Mouse (Mus musculus) lung, postnatal 14 days (tissue): ENCODE data around the gene C1s1.
"Not testable (repeated sequence)": the region's sequence is repeated elsewhere in the genome, so short reads cannot be mapped to it uniquely, and the experiment has no call there.

Experiments
- DNase-seq: peaks from one replicate; pipeline ENCODE4 v3.0.0; 2021

The C1s1 gene

DNA sequence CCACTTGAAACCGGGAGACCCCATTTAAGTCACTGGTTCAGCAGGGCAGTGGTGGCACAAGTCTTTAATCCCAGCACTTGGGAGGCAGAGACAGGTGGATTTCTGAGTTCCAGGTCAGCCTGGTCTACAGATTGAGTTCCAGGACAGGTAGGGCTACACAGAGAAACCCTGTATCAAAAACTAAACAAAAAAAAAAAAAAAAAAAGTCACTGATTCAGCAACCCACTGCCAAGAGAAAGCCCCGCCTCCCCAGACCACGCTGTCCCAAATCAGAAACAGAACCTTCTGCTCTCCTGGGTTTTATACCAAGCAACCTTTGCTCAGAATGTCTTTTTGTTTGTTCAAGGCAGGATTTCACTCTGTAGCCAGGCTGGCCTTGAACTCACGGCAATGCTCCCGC, 33.0 kb downstream of the C1s1 start:
- not testable (repeated sequence) for DNase-seq

DNA sequence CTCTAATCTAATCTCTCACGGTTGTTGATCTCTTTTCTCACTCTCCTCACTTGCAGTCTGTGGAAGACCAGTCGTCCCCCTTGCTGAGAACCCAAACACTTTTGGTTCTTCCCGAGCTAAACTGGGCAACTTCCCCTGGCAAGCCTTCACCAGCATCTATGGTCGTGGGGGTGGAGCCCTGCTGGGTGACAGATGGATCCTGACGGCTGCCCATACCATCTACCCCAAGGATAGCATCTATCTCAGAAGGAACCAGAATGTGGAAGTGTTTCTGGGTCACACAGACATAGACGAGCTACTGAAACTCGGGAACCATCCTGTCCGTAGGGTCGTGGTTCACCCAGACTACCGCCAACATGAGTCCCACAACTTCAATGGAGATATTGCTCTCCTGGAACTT, 33.9 kb downstream of the C1s1 start:
- DNase-seq = no peak

DNA sequence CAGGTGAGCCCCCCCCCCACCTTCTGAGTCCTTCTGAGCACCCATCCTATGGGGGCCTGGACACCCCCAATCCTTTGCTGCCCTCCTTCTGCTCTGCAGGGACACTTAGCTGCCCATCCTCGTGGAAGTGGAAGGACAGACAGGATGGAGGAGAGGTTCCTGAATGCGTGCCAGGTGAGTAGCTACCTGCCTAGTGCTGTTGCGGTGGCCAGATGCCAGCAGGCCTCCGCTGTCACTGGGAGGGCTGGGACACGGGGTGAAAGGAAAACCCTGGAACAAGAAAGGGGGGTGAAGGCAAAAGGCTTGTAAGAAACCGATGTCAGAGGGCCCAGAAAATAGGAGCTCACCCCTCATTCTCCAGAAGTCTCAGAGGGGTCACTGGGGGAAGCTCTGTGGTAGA, 35.2 kb downstream of the C1s1 start:
- DNase-seq = no peak

DNA sequence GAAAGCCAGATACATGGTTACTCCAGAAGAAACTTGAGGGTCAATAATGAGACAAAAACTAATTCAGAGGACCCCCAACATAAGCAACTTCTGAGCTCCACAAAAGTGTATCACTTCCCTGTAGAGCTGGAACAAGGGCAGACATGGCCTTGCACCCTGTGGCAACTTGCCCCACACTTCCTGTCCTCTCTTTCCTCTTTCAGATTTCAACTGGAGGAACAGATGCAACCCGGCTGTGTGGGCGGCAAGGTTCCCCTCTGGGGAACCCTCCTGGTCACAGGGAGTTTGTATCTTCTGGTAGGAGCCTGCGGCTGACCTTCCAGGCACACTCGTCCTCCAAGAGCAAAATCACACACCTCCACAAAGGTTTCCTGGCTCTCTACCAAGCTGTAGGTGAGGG, 37.1 kb downstream of the C1s1 start:
- DNase-seq = peak; percentile 29

DNA sequence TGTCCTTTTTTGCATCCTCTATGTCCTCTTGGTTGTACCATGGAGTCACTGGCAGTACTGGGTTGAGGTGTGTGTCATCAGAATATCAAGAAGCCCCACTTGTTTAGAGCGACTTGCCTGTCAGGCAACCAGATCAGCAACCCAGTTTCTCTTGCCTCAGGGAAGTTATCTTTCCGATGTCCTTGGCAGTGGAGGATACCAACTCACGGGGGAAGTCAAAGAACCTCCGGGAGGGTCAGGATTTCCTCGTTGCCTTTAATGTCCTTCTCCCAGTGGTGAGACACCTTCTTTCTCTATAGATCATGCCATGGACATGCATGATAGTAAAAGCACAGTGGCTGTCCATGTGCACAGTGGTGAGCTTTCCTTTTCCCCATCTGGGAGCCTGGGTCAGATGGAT, 40.1 kb downstream of the C1s1 start:
- DNase-seq = no peak

DNA sequence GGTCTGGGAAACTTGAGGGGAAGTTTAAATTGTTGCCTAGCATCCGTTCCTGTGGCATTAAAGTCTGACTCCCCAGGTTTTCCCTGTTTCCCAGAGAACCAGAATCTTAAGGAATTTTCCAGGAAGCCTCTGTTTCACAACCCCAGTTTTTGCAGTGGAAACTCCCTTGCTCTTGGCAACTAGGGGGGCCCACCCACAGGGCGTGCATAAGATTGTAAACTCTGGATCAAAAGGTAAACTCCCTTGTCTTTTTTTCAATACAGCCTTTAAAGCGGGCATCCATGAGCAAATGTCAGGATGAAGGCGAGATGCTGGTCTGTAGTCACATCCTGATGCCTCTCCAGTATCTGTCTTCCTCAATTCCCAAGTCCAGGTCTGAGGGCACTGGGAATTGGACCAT, 40.7 kb downstream of the C1s1 start:
- DNase-seq = no peak

DNA sequence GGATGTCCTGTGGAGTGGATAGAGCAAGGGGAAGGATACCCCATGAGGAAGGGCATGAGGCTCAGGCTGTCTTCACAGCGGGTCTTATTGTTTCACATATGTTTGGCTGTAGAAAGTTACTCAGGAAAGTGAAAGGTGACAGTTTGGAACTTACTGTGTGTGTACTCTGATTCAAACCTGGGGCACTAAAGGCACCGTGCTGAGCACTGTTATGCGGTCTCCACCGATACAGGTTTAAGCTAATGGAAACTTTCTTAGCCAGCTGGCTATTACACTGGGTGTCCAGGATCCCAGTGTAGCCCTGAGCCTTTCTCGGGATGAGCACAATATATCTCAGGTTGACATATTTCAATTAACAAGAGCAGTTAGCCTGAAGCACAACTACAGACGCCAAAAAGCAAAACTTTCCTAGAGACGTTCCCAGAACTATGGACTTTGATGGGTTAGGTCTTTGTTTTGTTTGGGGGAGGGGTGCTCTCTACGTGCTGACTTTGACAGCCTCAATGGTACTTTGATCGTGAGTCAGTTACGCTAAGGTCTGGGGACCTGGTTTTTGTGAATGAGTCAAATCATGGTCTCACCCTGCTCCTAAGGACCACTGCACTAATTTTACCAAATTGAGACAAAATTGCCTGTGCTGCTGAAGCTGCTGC, 42.1 kb downstream of the C1s1 start:
- no peak for DNase-seq

DNA sequence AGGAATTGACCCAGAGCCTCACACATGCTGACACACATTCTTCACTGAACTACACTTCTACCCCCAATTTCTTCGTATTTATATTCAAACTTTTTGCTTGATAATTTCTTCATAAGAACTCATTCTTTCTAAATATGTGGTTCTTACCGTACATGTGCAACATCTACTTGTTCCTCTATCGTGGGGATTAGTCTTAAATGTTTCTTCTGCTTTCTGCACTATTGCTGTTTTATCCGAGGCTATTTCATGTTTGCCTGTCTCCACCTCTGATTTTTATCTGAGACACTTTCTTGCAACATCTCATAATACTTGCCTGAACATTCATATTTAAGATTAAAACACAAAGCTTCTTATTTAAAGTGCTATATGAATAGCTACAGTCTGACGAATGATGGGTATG, 46.1 kb downstream of the C1s1 start:
- DNase-seq = no peak

DNA sequence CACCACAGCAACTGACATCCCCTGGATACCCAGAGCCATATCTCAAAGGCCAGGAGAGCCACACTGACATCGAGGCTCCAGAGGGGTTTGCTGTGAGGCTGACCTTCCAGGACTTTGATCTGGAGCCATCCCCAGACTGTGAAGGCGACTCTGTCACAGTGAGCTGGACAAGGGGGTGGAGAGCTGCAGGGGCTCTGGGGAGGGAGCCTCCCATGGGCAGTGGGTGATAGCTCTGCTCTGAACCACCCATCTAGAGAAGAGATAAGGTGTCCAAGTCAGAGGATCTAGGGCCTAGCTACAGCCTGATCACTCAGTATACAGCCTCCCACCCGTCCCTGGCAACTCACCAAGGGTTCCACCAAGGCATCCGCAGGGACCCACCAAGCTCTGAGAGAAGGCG, 48.3 kb downstream of the C1s1 start:
- no peak for DNase-seq

DNA sequence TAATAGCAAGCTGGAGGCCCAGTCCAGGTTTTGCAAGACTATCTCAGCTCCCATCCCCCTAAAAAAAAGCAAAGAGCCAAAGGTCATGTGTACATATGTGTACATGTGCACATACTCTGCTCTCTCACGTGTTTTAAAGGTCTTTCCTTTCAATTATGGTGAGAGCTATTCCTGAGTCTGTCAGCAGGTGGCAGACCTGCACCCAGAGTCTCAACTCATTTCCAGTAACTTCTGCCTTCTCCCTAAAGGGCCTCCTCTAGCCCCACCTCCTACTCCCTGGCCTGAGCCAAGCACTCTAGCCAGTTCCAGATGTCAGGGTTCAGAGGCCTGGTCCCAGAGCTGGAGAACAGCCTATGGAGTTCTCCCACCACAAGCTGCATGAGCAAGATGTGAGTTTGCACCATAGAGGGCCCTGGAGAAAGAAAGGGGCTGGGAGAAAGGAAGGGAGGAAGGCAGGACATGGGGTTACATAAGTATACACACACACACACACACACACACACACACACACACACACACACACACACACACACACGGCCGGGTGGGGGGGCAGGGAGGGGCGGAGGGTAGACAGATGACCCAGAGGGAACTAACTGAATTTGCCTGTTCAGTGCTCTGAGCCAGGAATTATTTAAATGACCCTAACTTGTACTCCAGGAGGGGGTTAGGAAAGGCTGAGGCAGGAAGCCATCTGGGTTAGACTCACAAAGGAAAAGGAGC, 49.2 kb downstream of the C1s1 start, which contains the start of gene C1rl:
Gene C1rl (plus strand): TSS at position 272 of the 720 bp plus-strand sequence.
- DNase-seq = peak; percentile 80

DNA sequence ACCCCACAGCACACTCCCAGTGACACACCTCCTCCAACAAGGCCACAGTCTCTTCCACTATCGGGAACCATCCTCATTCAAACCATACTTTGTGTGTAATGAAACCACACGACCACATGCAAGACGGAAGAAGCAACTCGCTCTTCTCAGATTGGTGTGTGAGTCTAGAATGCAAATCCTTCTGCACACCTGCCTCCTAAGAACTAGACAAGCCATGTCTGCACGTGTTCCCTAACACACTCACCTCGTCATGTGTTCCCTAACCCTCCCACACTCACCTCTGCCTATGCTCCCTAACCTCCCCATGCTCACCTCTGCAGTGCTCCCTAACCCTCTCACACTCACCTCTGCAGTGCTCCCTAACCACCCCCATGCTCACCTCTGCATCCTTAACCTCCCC, 50.7 kb downstream of the C1s1 start:
- no peak for DNase-seq

DNA sequence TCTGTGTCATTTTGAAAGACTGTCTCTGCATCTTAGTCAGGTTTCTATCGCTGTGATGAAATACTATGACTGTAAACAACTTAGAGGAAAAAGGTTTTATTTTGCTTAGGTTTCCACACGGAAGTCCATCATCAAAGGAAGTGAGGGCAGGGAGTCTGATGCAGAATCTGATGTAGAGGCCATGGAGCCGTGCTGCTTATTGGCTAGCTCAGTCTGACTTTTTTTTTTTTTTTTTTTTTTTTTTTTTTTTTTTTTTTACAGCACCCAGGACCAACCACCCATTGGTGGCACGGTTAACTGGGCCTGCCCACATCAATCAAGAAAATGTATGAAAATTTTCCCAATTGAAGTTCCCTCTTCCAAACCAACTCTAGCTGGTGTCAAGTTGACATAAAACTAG, 53.2 kb downstream of the C1s1 start:
- DNase-seq = no peak

DNA sequence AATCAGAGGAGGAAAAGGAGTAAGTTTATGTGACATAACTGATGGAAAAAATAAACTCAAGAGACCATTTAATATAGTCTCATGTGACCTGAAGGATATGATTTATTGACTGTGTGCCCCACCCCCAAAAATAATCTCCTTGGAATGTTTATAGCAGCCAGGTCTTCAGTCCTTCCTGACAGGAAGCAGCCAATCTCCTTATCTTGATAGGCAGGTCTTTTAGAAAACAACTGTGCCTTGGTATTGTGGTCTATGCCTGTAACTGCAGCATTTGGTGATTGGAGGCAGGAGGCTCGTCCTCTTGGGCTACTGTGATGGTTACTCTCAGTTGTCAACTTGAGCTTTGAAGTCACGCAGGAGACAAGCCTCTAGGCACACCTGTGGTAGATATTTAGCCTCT, 54.6 kb downstream of the C1s1 start:
- DNase-seq = no peak

DNA sequence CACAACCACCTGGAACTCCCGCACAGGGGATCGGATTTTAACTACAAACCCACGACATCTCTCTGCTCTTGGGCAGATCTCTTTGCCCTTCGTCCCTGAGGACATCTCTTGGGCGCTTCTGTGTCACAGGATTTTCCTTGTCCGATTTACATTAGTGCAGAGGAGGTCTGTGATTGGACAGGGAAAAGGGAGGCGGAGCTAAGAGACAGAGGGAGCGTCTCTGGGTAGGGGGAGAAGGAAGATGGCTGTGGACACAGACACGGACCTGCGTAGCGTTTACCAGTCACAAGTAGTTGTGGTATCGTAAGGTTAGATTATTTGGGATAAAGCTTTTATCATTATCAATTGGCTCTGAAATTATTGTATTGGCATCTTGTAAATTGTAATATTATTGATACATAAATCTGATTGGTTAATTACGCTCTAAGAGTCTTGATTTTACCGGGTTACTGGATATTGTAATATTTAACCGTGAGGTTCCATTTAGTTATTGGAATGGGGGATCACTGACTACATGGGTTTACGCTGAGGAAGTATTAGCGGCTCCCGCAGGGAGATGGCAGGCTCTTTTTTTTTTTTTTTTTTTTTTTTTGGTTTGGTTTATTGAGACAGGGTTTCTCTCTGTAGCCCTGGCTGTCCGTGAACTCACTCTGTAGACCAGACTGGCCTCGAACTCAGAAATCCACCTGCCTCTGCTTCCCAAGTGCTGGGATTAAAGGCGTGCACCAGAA, 56.6 kb downstream of the C1s1 start:
- no peak for DNase-seq

DNA sequence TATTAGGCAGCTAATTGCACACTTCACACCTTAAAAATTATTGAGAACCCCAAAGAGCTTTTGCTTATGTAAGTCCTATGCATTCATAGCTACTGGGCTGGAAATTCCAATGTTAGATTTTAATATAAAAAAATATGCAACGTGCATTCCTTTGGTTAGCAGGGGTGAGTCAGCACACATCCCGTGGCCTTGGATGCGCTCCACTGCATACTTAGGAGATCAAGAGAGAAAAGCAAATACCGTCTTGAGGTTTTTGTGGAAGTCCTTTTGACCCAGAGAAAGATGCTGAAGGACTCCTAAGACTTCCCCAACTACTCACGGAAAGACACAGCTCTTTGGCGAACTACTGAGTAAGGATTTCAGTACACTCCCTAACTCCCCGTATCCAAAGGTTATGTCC, 57.3 kb downstream of the C1s1 start:
- no peak for DNase-seq

DNA sequence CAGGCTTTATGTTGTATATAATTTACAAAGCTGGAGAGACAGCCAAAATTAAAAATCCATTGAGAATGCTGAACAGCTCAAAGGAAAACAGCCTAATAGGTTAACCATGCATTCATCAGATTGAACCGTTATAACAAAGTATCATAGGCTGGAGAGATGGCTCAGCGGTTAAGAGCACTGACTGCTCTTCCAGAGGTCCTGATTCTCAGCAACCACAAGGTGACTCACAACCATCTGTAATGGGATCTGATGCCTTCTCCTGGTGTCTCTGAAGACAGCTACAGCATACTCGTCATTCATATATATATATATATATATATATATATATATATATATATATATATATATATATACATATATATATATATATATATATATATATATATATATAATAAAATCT, 58.3 kb downstream of the C1s1 start:
- DNase-seq = not testable (repeated sequence)

DNA sequence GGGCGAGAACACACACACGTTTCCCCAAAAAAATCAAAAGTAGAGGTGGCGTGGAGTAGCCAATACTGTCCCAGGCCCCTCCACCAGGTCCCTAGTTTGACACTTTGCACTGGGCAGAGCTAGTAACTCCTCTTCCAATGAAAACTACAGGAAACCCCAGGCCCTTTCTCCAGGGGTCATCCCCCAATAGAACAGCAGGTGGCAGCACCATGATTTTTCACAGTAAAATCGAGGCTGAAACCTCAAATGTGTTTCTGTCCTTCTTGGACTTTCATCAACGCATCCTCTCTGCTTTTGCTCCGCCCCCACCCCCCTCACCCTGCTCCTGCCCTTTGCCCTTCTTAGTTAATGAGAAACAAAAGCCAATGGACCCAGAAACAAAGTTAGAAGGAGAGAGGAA, 60.6 kb downstream of the C1s1 start:
- DNase-seq = peak; percentile 56
